Mouse (Mus musculus): Measurements from ENCODE around the gene Myh10. TPM values are rescaled to one million over a fixed set of nuclear protein-coding genes. Genes with fewer than 3 reads are reported as not detected.

Myh10 gene
- total RNA-seq, 2 experiments from 2014 or later = 210 to 217 TPM

- no peak for DNase-seq (ENCODE audit: extremely low spot score in 1 of 2, low spot score in 2 of 2)
- intact Hi-C loops (cut with DNase I) = no loop called here
Measured at GRCm38 (mm10) chr11:68833593-68833992, 142.2 kb downstream of the Myh10 start.

GRCm38 (mm10) chr11:68835034-68835433 is 143.7 kb downstream of the Myh10 start:
- intact Hi-C loops (cut with DNase I) = no loop called here
- no peak for DNase-seq (ENCODE audit: extremely low spot score in 1 of 2, low spot score in 2 of 2)

- no peak for DNase-seq (ENCODE audit: extremely low spot score in 1 of 2, low spot score in 2 of 2)
- intact Hi-C loops (cut with DNase I) = no loop called here
Measured at GRCm38 (mm10) chr11:68839606-68840005, 148.2 kb downstream of the Myh10 start.

- DNase-seq (ENCODE audit: extremely low spot score in 1 of 2, low spot score in 2 of 2) = no peak
- intact Hi-C loops (cut with DNase I) = no loop called here
Measured at GRCm38 (mm10) chr11:68850862-68851261, 159.5 kb downstream of the Myh10 start.

- intact Hi-C loops (cut with DNase I) = no loop called here
- no peak for DNase-seq (ENCODE audit: extremely low spot score in 1 of 2, low spot score in 2 of 2)
Measured at GRCm38 (mm10) chr11:68851644-68852485, 160.5 kb downstream of the Myh10 start.

GRCm38 (mm10) chr11:68852486-68852901 is 161.1 kb downstream of the Myh10 start:
- intact Hi-C loops (cut with DNase I) = no loop called here

GRCm38 (mm10) chr11:68852932-68853409 is 161.6 kb downstream of the Myh10 start:
- intact Hi-C loops (cut with DNase I) = no loop called here
- DNase-seq (ENCODE audit: extremely low spot score in 1 of 2, low spot score in 2 of 2) = peak; percentile 99 to 100

More at GRCm38 (mm10) chr11:68852486-68852901, 161.1 kb downstream of the Myh10 start:
- DNase-seq (ENCODE audit: extremely low spot score in 1 of 2, low spot score in 2 of 2) = peak; percentile 44 to 83

GRCm38 (mm10) chr11:68853611-68854401 is 162.4 kb downstream of the Myh10 start:
- peak in 1 of 2 experiments; percentile 33 for DNase-seq (ENCODE audit: extremely low spot score in 1 of 2, low spot score in 2 of 2)
- intact Hi-C loops (cut with DNase I) = no loop called here

- intact Hi-C loops (cut with DNase I) = no loop called here
- DNase-seq (ENCODE audit: extremely low spot score in 1 of 2, low spot score in 2 of 2) = no peak
Measured at GRCm38 (mm10) chr11:68854621-68855020, 163.3 kb downstream of the Myh10 start.

- intact Hi-C loops (cut with DNase I) = no loop called here
Measured at GRCm38 (mm10) chr11:68857329-68857728, 166.0 kb downstream of the Myh10 start.

GRCm38 (mm10) chr11:68859943-68860593 is 168.7 kb downstream of the Myh10 start:
- no peak for DNase-seq (ENCODE audit: extremely low spot score in 1 of 2, low spot score in 2 of 2)
- intact Hi-C loops (cut with DNase I) = no loop called here

More at GRCm38 (mm10) chr11:68857329-68857728, 166.0 kb downstream of the Myh10 start:
- DNase-seq (ENCODE audit: extremely low spot score in 1 of 2, low spot score in 2 of 2) = no peak

GRCm38 (mm10) chr11:68862260-68862659 is 170.9 kb downstream of the Myh10 start:
- intact Hi-C loops (cut with DNase I) = no loop called here
- DNase-seq (ENCODE audit: extremely low spot score in 1 of 2, low spot score in 2 of 2) = no peak

- intact Hi-C loops (cut with DNase I) = no loop called here
- no peak for DNase-seq (ENCODE audit: extremely low spot score in 1 of 2, low spot score in 2 of 2)
Measured at GRCm38 (mm10) chr11:68863631-68864091, 172.3 kb downstream of the Myh10 start.

GRCm38 (mm10) chr11:68864544-68865189 is 173.3 kb downstream of the Myh10 start:
- intact Hi-C loops (cut with DNase I) = no loop called here
- DNase-seq (ENCODE audit: extremely low spot score in 1 of 2, low spot score in 2 of 2) = peak in 1 of 2 experiments; percentile 91

Other genes with a start within 250 kb of the Myh10 start
- gene Pik3r6, start 188.5 kb upstream of the Myh10 start, total RNA-seq (2021) = 1 to 10 TPM; 4.1 to 4.3 TPM
- gene Mfsd6l, start 135.4 kb upstream of the Myh10 start, total RNA-seq (2021) = not detected
- gene Ccdc42, start 104.5 kb upstream of the Myh10 start, total RNA-seq (2021) = under 1 TPM; 0.51 to 0.65 TPM
- 10 to 100 TPM; 91.6 to 95.6 TPM for gene Ndel1, start 180.3 kb downstream of the Myh10 start, total RNA-seq (2021)
- not detected for gene Rnf222, start 197.0 kb downstream of the Myh10 start, total RNA-seq (2021)
- 100 to 1,000 TPM; 701 to 756 TPM for gene Rpl26, start 210.0 kb downstream of the Myh10 start, total RNA-seq (2021)
- 1 to 10 TPM in 1 of 2 experiments, under 1 TPM in 1; 0.73 to 1.2 TPM for gene Odf4, start 235.5 kb downstream of the Myh10 start, total RNA-seq (2021)

Measured in left cerebral cortex, postnatal 10 days (tissue).